Mouse (Mus musculus) heart, postnatal 14 days (tissue): ENCODE measurements at regions not wholly inside any gene's neighbourhood (a gene's known extent, or its start where the extent isn't known, plus 50 kb on each side); places are given as distances from the start of the nearest gene placed in this dataset.
A peak's percentile ranks its signal among the peaks of the same experiment; 100 is the strongest.
"Not testable (repeated sequence)": the region's sequence is repeated elsewhere in the genome, so short reads cannot be mapped to it uniquely, and the experiment has no call there.

Experiments
- DNase-seq, 2 experiments: peaks; one replicate each; pipeline ENCODE4 v3.0.0; 2021 to 2022
- intact Hi-C: fragments of 180-260 bp; cut with DNase I; formaldehyde crosslinking; loops from one replicate; pipeline ENCODE4 v1.15.1; 2025

- intact Hi-C loops = no loop called here
These were observed 251.3 kb downstream of the Enc1 start for GRCm38 (mm10) chr13:97491865-97492847.

DNA sequence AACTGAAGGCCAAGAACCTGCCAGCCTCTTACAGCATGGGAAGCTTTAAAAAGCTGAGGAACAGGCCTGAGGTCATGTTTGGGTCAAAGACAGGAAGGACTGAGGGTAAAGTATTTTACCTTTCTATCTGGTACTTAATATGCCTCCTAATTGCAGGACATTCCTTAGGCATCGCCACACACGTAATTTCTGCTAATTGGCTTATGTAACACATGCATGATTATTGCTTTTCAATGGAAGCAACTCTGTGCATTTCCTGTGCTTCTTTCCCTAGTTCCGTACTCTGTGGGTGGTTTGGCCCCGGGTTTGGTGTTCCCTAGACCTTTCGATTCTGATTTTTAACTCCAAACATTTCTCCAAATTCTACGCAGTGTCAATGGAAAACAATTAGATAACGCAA lies 249.2 kb downstream of the Enc1 start:
- intact Hi-C loops = no loop called here
- no peak for DNase-seq

More at GRCm38 (mm10) chr13:97491865-97492847, 251.3 kb downstream of the Enc1 start:
- no peak for DNase-seq

- intact Hi-C loops = no loop called here
- DNase-seq = no peak
These were observed 248.8 kb downstream of the Enc1 start for GRCm38 (mm10) chr13:97489721-97490120.

DNA sequence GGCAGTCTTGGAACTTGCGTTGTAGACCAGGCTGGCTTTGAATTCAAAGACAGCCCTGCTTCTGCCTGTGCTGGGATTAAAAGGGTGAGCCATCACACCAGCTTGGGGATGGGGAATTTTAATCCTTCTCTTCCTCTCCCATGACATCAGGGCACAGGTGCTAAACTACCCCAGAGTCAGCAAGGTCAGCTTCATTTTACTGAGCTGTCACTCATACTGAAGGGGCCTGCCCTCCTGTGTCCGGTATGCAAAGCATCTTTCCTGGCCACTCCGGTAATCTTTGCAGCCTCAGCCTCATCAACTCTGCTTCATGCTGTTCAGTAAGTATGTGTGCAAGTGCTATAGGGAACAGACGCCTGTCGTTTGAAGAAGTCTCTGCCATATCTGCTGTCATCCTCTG lies 248.1 kb downstream of the Enc1 start:
- intact Hi-C loops = no loop called here
- no peak for DNase-seq

- no peak for DNase-seq
- intact Hi-C loops = no loop called here
These were observed 247.6 kb downstream of the Enc1 start for GRCm38 (mm10) chr13:97488518-97488917.

DNA sequence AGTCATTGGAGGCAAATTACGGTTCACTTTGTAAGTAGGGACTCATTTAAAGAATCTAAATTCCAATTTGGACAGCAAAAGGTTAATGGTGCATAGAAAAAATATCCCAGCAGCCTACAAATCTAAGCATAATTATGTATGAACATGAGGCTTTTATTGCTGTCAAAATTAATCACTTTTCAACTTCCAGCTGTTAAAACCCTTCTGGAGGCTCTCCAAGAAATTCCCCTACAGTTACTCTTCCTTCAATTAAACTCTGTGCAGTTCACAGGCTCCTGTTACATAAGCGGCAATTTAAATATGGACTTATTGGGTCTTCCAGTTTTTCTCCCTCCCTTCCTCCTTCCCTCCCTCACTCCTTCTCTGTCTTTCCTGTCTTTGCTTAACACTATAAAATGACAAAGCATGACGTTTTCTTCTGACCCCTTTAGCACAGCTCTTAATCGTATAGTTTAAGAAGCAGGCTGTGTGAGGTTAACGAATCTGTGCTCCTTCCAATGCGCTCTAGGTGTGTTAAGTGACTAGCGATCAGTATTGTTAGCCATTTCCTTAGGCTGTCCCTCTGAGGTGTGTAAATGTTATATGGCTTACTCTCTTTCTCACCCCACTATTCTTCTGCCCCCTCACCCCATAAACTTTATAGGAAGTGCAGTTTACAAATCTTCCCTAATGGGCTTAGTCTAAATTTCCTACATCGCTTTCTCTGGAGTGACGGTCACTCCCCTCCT lies 247.0 kb downstream of the Enc1 start:
- DNase-seq = no peak
- intact Hi-C loops = no loop called here

DNA sequence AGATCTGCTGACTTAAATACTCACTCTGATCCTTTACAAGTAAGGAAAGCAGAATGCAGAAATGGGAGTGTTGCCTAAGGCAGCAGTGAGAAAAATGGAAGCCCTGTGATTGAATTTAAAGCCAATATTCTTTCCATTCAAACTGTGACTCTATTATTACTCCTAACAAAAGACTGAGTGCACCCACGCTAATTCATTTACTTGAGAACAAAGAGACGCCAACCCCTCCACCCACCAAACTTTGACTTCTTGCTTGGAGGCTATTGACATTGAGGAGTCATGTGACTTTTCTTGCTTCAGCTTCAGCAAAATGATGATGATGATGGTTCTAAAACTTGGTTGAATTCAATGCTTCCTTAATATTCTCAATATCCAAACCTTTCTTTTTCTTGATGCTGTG lies 245.6 kb downstream of the Enc1 start:
- intact Hi-C loops = no loop called here
- DNase-seq = no peak

- intact Hi-C loops = no loop called here
- DNase-seq = no peak
These were observed 245.0 kb downstream of the Enc1 start for GRCm38 (mm10) chr13:97485886-97486285.

- intact Hi-C loops = no loop called here
- peak; percentile 22 to 26 for DNase-seq
These were observed 244.1 kb downstream of the Enc1 start for GRCm38 (mm10) chr13:97484808-97485545.

- intact Hi-C loops = no loop called here
- DNase-seq = no peak
These were observed 242.8 kb downstream of the Enc1 start for GRCm38 (mm10) chr13:97483681-97484080.

GRCm38 (mm10) chr13:97482439-97482946 lies 241.6 kb downstream of the Enc1 start:
- DNase-seq = no peak
- intact Hi-C loops = no loop called here

- DNase-seq = no peak
- intact Hi-C loops = no loop called here
These were observed 240.4 kb downstream of the Enc1 start for GRCm38 (mm10) chr13:97481259-97481658.

DNA sequence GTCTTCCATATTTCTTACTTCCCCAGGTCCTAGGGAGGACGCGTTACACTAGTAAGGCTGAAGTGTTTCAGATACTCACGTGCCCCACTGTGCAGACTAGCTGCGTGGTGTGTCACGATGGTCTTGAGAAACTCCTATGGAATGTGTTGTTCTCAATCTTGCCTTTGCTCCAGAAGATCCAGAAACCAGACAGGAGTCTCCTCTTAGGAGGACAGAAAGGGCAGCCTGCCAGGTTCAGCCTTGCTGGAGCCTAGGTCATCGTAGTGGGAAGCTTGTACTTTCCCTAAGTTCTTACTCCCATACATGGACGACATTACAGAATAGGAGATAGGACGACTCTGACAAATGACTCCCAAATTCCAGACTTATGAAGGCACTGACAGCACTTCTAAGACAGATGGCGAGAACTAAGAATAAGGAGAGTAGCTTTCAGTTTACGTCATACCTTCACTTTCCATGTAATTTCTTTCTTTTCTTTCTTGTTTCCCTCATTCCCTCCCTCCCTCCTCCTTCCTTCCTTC lies 238.2 kb downstream of the Enc1 start:
- intact Hi-C loops = no loop called here
- peak in 1 of 2 experiments; percentile 24 for DNase-seq

- intact Hi-C loops = no loop called here
These were observed 233.1 kb downstream of the Enc1 start for GRCm38 (mm10) chr13:97473971-97474365.

DNA sequence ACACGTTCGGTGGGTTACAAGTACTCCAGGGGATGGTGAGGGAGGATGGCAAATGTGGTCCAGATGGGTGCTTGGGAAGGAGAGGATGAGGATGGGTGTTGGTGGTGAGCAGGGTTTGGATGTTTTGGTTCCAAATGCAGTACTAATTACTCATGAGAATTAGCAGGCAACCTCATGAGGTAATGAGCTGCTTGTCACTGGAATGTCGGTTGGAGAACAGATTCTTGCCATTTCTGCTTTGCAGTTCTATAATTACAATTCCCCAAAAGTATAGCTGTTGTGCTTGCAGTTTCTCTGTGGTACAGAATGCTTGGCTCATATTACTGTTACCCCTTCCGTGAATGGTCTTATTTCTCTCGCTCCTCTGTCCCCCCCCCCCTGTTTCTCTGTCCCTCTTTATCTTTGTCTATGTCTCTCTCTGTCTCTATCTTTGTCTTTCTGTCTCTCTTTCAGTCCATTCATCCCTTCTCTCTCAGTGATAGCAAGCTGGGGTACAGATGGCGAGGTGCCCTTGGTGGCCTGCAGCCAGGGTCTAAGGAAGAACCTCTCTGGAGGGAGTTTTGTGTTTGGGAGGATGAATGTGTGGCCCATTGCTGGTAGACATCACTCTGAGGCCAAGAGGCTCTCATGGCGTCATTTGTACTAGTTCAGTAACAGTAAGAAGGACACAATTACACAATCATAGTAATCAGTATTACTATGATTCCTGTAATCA lies 232.5 kb downstream of the Enc1 start:
- intact Hi-C loops = no loop called here
- DNase-seq = no peak

More at GRCm38 (mm10) chr13:97473971-97474365, 233.1 kb downstream of the Enc1 start:
- no peak for DNase-seq

GRCm38 (mm10) chr13:97469999-97470398 lies 229.1 kb downstream of the Enc1 start:
- intact Hi-C loops = no loop called here
- DNase-seq = no peak

GRCm38 (mm10) chr13:97468874-97469593 lies 228.1 kb downstream of the Enc1 start:
- intact Hi-C loops = no loop called here
- DNase-seq = no peak

- DNase-seq, intact Hi-C loops: not testable (repeated sequence)
These were observed 225.7 kb downstream of the Enc1 start for GRCm38 (mm10) chr13:97466585-97466984.

DNA sequence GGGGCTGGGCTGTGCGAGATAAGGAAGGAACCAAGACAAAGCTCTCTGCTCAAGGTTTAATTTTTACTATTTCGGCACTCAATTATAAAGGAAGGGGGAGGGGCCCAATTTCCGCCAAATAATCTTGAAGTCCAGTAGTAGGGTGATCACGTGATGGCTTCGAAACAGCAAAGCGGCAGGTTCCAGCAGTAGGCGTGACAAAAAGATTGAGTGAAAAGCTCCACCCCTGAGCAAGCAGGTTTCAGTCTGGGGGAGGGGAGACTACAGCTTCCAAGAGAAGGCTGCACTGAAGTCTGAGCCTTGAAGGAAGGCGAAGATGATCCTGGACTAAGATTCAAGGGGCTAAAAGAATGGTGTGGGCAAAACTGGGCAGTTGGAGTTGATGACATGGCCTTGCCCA lies 222.9 kb downstream of the Enc1 start:
- intact Hi-C loops = no loop called here

More for the DNA sequence above, 222.9 kb downstream of the Enc1 start:
- no peak for DNase-seq
